Mouse (Mus musculus) midbrain, embryonic 16.5 days (tissue): ENCODE results near the gene Pcgf1. TPM values are rescaled to one million over a fixed set of nuclear protein-coding genes. Genes with fewer than 3 reads are reported as not detected.
A peak's percentile ranks its signal among the peaks of the same experiment; 100 is the strongest.

Experiments
- ATAC-seq: fragments of 200-750 bp; cut with Nextera tagmentation; 2 replicates; pipeline ENCODE4 v1.8.0; 2017; ENCODE audit warnings: moderate TSS enrichment
- H3K27ac ChIP-seq: fragments of 300-500 bp; sonication (generic); 2 replicates; pipeline ENCODE4 v1.5.1; 2014; ENCODE audit warnings: mild to moderate bottlenecking, low read length, mixed read lengths
- H3K27me3 ChIP-seq: fragments of 300-500 bp; sonication (generic); 2 replicates; pipeline ENCODE4 v1.6.1; 2014; ENCODE audit warnings: low read depth, low read length, mixed read lengths; ENCODE audit not compliant: control insufficient read depth, insufficient read depth
- H3K36me3 ChIP-seq: fragments of 300-500 bp; sonication (generic); 2 replicates; pipeline ENCODE4 v1.6.1; 2014; ENCODE audit warnings: mild to moderate bottlenecking, low read length, moderate library complexity, mixed read lengths; ENCODE audit not compliant: control insufficient read depth, insufficient read depth
- H3K4me1 ChIP-seq: fragments of 300-500 bp; sonication (generic); 2 replicates; pipeline ENCODE4 v1.6.1; 2014; ENCODE audit warnings: mild to moderate bottlenecking, low read length, mixed read lengths; ENCODE audit not compliant: control insufficient read depth, insufficient read depth
- H3K4me2 ChIP-seq: fragments of 300-500 bp; sonication (generic); 2 replicates; pipeline ENCODE4 v1.6.1; 2014; ENCODE audit warnings: mild to moderate bottlenecking, low read length, mixed read lengths
- H3K4me3 ChIP-seq: fragments of 300-500 bp; sonication (generic); 2 replicates; pipeline ENCODE4 v1.5.1; 2014; ENCODE audit warnings: low read depth, mild to moderate bottlenecking, low read length, moderate library complexity, mixed read lengths
- H3K9ac ChIP-seq: fragments of 300-500 bp; sonication (generic); 2 replicates; pipeline ENCODE4 v1.6.1; 2014; ENCODE audit warnings: low read depth, low read length, mixed read lengths
- H3K9me3 ChIP-seq: fragments of 300-500 bp; sonication (generic); replicated peaks from 2 replicates; pipeline ENCODE4 v1.6.1; 2014; ENCODE audit warnings: mild to moderate bottlenecking, low read length, mixed read lengths; ENCODE audit not compliant: control insufficient read depth, poor library complexity, severe bottlenecking
- WGBS: fragments of 180-500 bp; shearing (Covaris S2); extraction: QIAGEN DNeasy Blood & Tissue Kit; methylation state at CpG from one replicate; pipeline ENCODE4 v1.1.7; 2014; 5-methylcytosine and 5-hydroxymethylcytosine counted together
- polyA plus RNA-seq: library from polyadenylated mRNA; unstranded; fragments of >200 nt; fragmentation: Nextera tagmentation; extraction: Ambion mirVana; gene quantifications from 2 replicates; pipeline ENCODE4 v1.2.1, GENCODE M21; 2015

The Pcgf1 gene
- 50.4 and 52.5 TPM in 2 replicates for polyA plus RNA-seq

GRCm38 (mm10) chr6:83077630-83078323 is at the start of gene Pcgf1:
Pcgf1 (plus strand) TSS chr6:83077869.
- Histone ChIP-seq H3K4me3 (peak within 1 kb of the TSS; percentile 79), H3K27ac (peak within 1 kb of the TSS; percentile 95), H3K36me3 (0 out of 2 replicates have a peak, but pooled peaks cover 4% of the 10 kb centered on the region), H3K4me1 (peaks cover 17% of the 10 kb centered on the region), H3K9me3 (no peaks in the 10 kb centered on the region), H3K4me2 (peak within 1 kb of the TSS; percentile 97), H3K9ac (peak within 1 kb of the TSS; percentile 88), H3K27me3 (peaks cover 40% of the 10 kb centered on the region)
- under 1% methylated on average over 54 of the region's 54 CpGs for WGBS
- peak; percentile 95 for ATAC-seq

- ATAC-seq: no peak
- Histone ChIP-seq H3K27me3 (peaks cover 24% of the 10 kb centered on the region), H3K27ac (no peak overlapping the region), H3K36me3 (no peaks in the 10 kb centered on the region), H3K9me3 (no peaks in the 10 kb centered on the region), H3K4me3 (no peak overlapping the region), H3K4me2 (no peak overlapping the region), H3K4me1 (peaks cover 16% of the 10 kb centered on the region), H3K9ac (no peak overlapping the region)
- 19% methylated on average over 10 of the region's 10 CpGs for WGBS
Observed at GRCm38 (mm10) chr6:83029777-83030176, 47.9 kb upstream of the Pcgf1 start.

- ATAC-seq: no peak
- H3K4me3 ChIP-seq: no peak overlapping the region
- 62% methylated on average over 7 of the region's 7 CpGs for WGBS
- H3K27ac ChIP-seq: no peak overlapping the region
- peaks cover 16% of the 10 kb centered on the region for H3K4me1 ChIP-seq
- no peaks in the 10 kb centered on the region for H3K9me3 ChIP-seq
- H3K36me3 ChIP-seq: no peaks in the 10 kb centered on the region
- no peak overlapping the region for H3K4me2 ChIP-seq
- H3K9ac ChIP-seq: no peak overlapping the region
- peaks cover 25% of the 10 kb centered on the region for H3K27me3 ChIP-seq
Observed at GRCm38 (mm10) chr6:83031111-83031510, 46.6 kb upstream of the Pcgf1 start.

GRCm38 (mm10) chr6:83031921-83032590 is 45.6 kb upstream of the Pcgf1 start:
- ATAC-seq: no peak
- peaks cover 25% of the 10 kb centered on the region for H3K27me3 ChIP-seq
- 23% methylated on average over 18 of the region's 18 CpGs for WGBS

GRCm38 (mm10) chr6:83032769-83033191 is 44.9 kb upstream of the Pcgf1 start:
- no peaks in the 10 kb centered on the region for H3K36me3 ChIP-seq
- H3K9me3 ChIP-seq: no peaks in the 10 kb centered on the region
- ATAC-seq: peak; percentile 56
- peaks cover 25% of the 10 kb centered on the region for H3K27me3 ChIP-seq
- H3K27ac ChIP-seq: no peak overlapping the region
- peak overlapping the region; percentile 84 for H3K4me2 ChIP-seq
- peak overlapping the region; percentile 47 for H3K4me3 ChIP-seq
- H3K9ac ChIP-seq: peak overlapping the region; percentile 58
- WGBS: under 1% methylated on average over 31 of the region's 31 CpGs
- peaks cover 16% of the 10 kb centered on the region for H3K4me1 ChIP-seq

More at GRCm38 (mm10) chr6:83031921-83032590, 45.6 kb upstream of the Pcgf1 start:
- peak overlapping the region; percentile 84 for H3K4me2 ChIP-seq
- H3K27ac ChIP-seq: no peak overlapping the region
- peak overlapping the region; percentile 47 for H3K4me3 ChIP-seq
- peaks cover 16% of the 10 kb centered on the region for H3K4me1 ChIP-seq
- H3K9ac ChIP-seq: no peak overlapping the region
- no peaks in the 10 kb centered on the region for H3K9me3 ChIP-seq
- H3K36me3 ChIP-seq: no peaks in the 10 kb centered on the region

- peak within 1 kb of the TSS; percentile 47 for H3K4me3 ChIP-seq
- H3K36me3 ChIP-seq: no peaks in the 10 kb centered on the region
- H3K4me1 ChIP-seq: peaks cover 18% of the 10 kb centered on the region
- H3K9me3 ChIP-seq: no peaks in the 10 kb centered on the region
- H3K9ac ChIP-seq: peak within 1 kb of the TSS; percentile 58
- peaks cover 25% of the 10 kb centered on the region for H3K27me3 ChIP-seq
- WGBS: under 1% methylated on average over 48 of the region's 51 CpGs
- peak within 1 kb of the TSS; percentile 32 for H3K27ac ChIP-seq
- ATAC-seq: peak; percentile 47
- peak within 1 kb of the TSS; percentile 84 for H3K4me2 ChIP-seq
Observed at GRCm38 (mm10) chr6:83033249-83034185, 44.2 kb upstream of the Pcgf1 start, which contains the start of the genes Dok1 and Loxl3. Dok1 (minus strand) TSS chr6:83033471. Loxl3 (plus strand) TSS chr6:83034173.

GRCm38 (mm10) chr6:83034463-83035055 is 43.1 kb upstream of the Pcgf1 start:
- H3K9ac ChIP-seq: no peak overlapping the region
- no peak overlapping the region for H3K27ac ChIP-seq

GRCm38 (mm10) chr6:83037188-83037587 is 40.5 kb upstream of the Pcgf1 start:
- WGBS: 75% methylated on average over 8 of the region's 8 CpGs
- ATAC-seq: no peak
- H3K9ac ChIP-seq: no peak overlapping the region

More at GRCm38 (mm10) chr6:83034463-83035055, 43.1 kb upstream of the Pcgf1 start:
- Histone ChIP-seq H3K4me3 (peak overlapping the region; percentile 47; the same call in 1 of the 2 replicates), H3K4me2 (peak overlapping the region; percentile 84), H3K27me3 (peaks cover 25% of the 10 kb centered on the region), H3K4me1 (peaks cover 18% of the 10 kb centered on the region), H3K36me3 (no peaks in the 10 kb centered on the region), H3K9me3 (no peaks in the 10 kb centered on the region)
- 27% methylated on average over 5 of the region's 5 CpGs for WGBS
- no peak for ATAC-seq

More at GRCm38 (mm10) chr6:83037188-83037587, 40.5 kb upstream of the Pcgf1 start:
- Histone ChIP-seq H3K27me3 (peaks cover 18% of the 10 kb centered on the region), H3K9me3 (no peaks in the 10 kb centered on the region), H3K36me3 (no peaks in the 10 kb centered on the region), H3K4me3 (no peak overlapping the region), H3K27ac (no peak overlapping the region), H3K4me1 (peaks cover 18% of the 10 kb centered on the region), H3K4me2 (no peak overlapping the region)
